Mouse (Mus musculus) stomach, embryonic 16.5 days (tissue): Measurements from ENCODE around the gene Defa26. TPM values are rescaled to one million over a fixed set of nuclear protein-coding genes. Genes with fewer than 3 reads are reported as not detected.
"Not testable (repeated sequence)": the region's sequence is repeated elsewhere in the genome, so short reads cannot be mapped to it uniquely, and the experiment has no call there.

Experiments used
- ATAC-seq: fragments of 200-750 bp; cut with Nextera tagmentation; 2 replicates; pipeline ENCODE4 v1.8.0; 2017; ENCODE audit warnings: moderate number of reproducible peaks, moderate TSS enrichment; ENCODE audit not compliant: insufficient read depth, low FRiP score
- H3K27ac ChIP-seq: fragments of 300-500 bp; sonication (generic); 2 replicates; pipeline ENCODE4 v1.5.1; 2014; ENCODE audit warnings: low read length
- H3K27me3 ChIP-seq: fragments of 300-500 bp; sonication (generic); 2 replicates; pipeline ENCODE4 v1.6.1; 2014; ENCODE audit warnings: low read length, control low read depth, mixed read lengths; ENCODE audit not compliant: control insufficient read depth, insufficient read depth
- H3K36me3 ChIP-seq: fragments of 300-500 bp; sonication (generic); 2 replicates; pipeline ENCODE4 v1.6.1; 2014; ENCODE audit warnings: low read length; ENCODE audit not compliant: control insufficient read depth, insufficient read depth
- H3K4me1 ChIP-seq: fragments of 300-500 bp; sonication (generic); 2 replicates; pipeline ENCODE4 v1.6.1; 2014; ENCODE audit warnings: low read length, control low read depth, mixed read lengths; ENCODE audit not compliant: control insufficient read depth, insufficient read depth
- H3K4me2 ChIP-seq: fragments of 300-500 bp; sonication (generic); 2 replicates; pipeline ENCODE4 v1.6.1; 2014; ENCODE audit warnings: low read depth, low read length, mixed read lengths
- H3K4me3 ChIP-seq: fragments of 300-500 bp; sonication (generic); replicated peaks from 2 replicates; pipeline ENCODE4 v1.5.1; 2014; ENCODE audit warnings: mild to moderate bottlenecking, low read length
- H3K9ac ChIP-seq: fragments of 300-500 bp; sonication (generic); 2 replicates; pipeline ENCODE4 v1.6.1; 2014; ENCODE audit warnings: low read length
- H3K9me3 ChIP-seq: fragments of 300-500 bp; sonication (generic); replicated peaks from 2 replicates; pipeline ENCODE4 v1.6.1; 2016; ENCODE audit warnings: low read length, control low read depth; ENCODE audit not compliant: control insufficient read depth
- WGBS: fragments of 180-500 bp; shearing (Covaris S2); extraction: QIAGEN DNeasy Blood & Tissue Kit; methylation state at CpG from one replicate; pipeline ENCODE4 v1.1.7; 2014; 5-methylcytosine and 5-hydroxymethylcytosine counted together
- polyA plus RNA-seq: library from polyadenylated mRNA; unstranded; fragments of >200 nt; fragmentation: Nextera tagmentation; extraction: Ambion mirVana; gene quantifications from 2 replicates; pipeline ENCODE4 v1.2.1, GENCODE M21; 2015

Gene Defa26
- not detected in 2 replicates for polyA plus RNA-seq

- not testable (repeated sequence) for H3K4me2 ChIP-seq, H3K27ac ChIP-seq
- no CpG with 5 or more reads among the region's 1 CpGs for WGBS
Measured at GRCm38 (mm10) chr8:21617883-21618282, at the start of gene Defa26. Defa26 (plus strand) TSS chr8:21618183.

GRCm38 (mm10) chr8:21582706-21583105, 35.3 kb upstream of the Defa26 start, which contains the start of gene Defa28:
Defa28 (plus strand) TSS chr8:21583006.
- H3K4me3 ChIP-seq, H3K27me3 ChIP-seq, ATAC-seq, H3K4me2 ChIP-seq, H3K9me3 ChIP-seq, H3K9ac ChIP-seq, H3K36me3 ChIP-seq, H3K4me1 ChIP-seq, H3K27ac ChIP-seq: not testable (repeated sequence)
- WGBS: no CpG with 5 or more reads among the region's 1 CpGs

More at GRCm38 (mm10) chr8:21617883-21618282, at the start of gene Defa26:
- H3K4me3 ChIP-seq, H3K36me3 ChIP-seq, H3K9ac ChIP-seq, H3K4me1 ChIP-seq, H3K27me3 ChIP-seq, ATAC-seq, H3K9me3 ChIP-seq: not testable (repeated sequence)

GRCm38 (mm10) chr8:21594408-21594807, 23.6 kb upstream of the Defa26 start, which contains the start of gene Gm7861:
Gm7861 (minus strand) TSS chr8:21594508.
- not testable (repeated sequence) for H3K4me1 ChIP-seq, ATAC-seq, H3K4me3 ChIP-seq, H3K27me3 ChIP-seq, H3K9ac ChIP-seq, H3K27ac ChIP-seq, H3K4me2 ChIP-seq, H3K9me3 ChIP-seq, H3K36me3 ChIP-seq
- no CpG with 5 or more reads among the region's 1 CpGs for WGBS

GRCm38 (mm10) chr8:21655480-21655879, 37.5 kb downstream of the Defa26 start, which contains the start of gene Defa17:
Defa17 (plus strand) TSS chr8:21655780.
- ATAC-seq, H3K9me3 ChIP-seq, H3K27ac ChIP-seq, H3K36me3 ChIP-seq, H3K4me3 ChIP-seq, H3K4me2 ChIP-seq, H3K9ac ChIP-seq, H3K4me1 ChIP-seq, H3K27me3 ChIP-seq: not testable (repeated sequence)
- no CpG with 5 or more reads among the region's 2 CpGs for WGBS

GRCm38 (mm10) chr8:21665497-21665896, 47.5 kb downstream of the Defa26 start, which contains the start of gene Defa34:
Defa34 (plus strand) TSS chr8:21665797.
- not testable (repeated sequence) for H3K9me3 ChIP-seq, ATAC-seq, H3K27me3 ChIP-seq, H3K4me1 ChIP-seq, H3K27ac ChIP-seq, H3K4me2 ChIP-seq, H3K4me3 ChIP-seq, H3K36me3 ChIP-seq, H3K9ac ChIP-seq
- WGBS: 67% methylated on average over 1 of the region's 1 CpGs

Other genes with a start within 250 kb of the Defa26 start
- gene Defa2, start 239.7 kb upstream of the Defa26 start, polyA plus RNA-seq: not detected in 2 replicates
- not detected in 2 replicates for gene Defa33, start 226.4 kb upstream of the Defa26 start, polyA plus RNA-seq
- gene Defa36, start 190.8 kb upstream of the Defa26 start, polyA plus RNA-seq: not detected in 2 replicates
- not detected in 2 replicates for gene Gm7849, start 161.6 kb upstream of the Defa26 start, polyA plus RNA-seq
- gene Defa20, start 108.9 kb upstream of the Defa26 start, polyA plus RNA-seq: not detected in 2 replicates
- not detected in 2 replicates for gene Defa32, start 89.2 kb upstream of the Defa26 start, polyA plus RNA-seq
- gene Defa37, start 52.8 kb upstream of the Defa26 start, polyA plus RNA-seq: not detected in 2 replicates
- gene Defa28, start 35.2 kb upstream of the Defa26 start, polyA plus RNA-seq: not detected in 2 replicates
- gene Gm7861, start 23.7 kb upstream of the Defa26 start, polyA plus RNA-seq: not detected in 2 replicates
- gene Defa17, start 37.6 kb downstream of the Defa26 start, polyA plus RNA-seq: 1.7 and 8.6 TPM in 2 replicates
- not detected in 2 replicates for gene Defa34, start 47.6 kb downstream of the Defa26 start, polyA plus RNA-seq
- gene AY761184, start 85.5 kb downstream of the Defa26 start, polyA plus RNA-seq: not detected in 2 replicates
- gene Defa24, start 116.3 kb downstream of the Defa26 start, polyA plus RNA-seq: 5.6 and 10.2 TPM in 2 replicates
- gene Defb50, start 205.4 kb downstream of the Defa26 start, polyA plus RNA-seq: not detected in 2 replicates
- gene Defb2, start 221.7 kb downstream of the Defa26 start, polyA plus RNA-seq: not detected in 2 replicates
- gene Defb10, start 240.7 kb downstream of the Defa26 start, polyA plus RNA-seq: not detected in 2 replicates